Mouse (Mus musculus): Measurements from ENCODE around the gene Prss36. TPM values are rescaled to one million over a fixed set of nuclear protein-coding genes. Genes with fewer than 3 reads are reported as not detected.

The Prss36 gene
- polyA plus RNA-seq, 1 experiment from 2014 or later: 16.2 TPM

- Histone ChIP-seq H3K4me3 (replicated peaks) (no peak overlapping the region), H3K9me3 (replicated peaks) (no peaks in the 10 kb centered on the region), H3K27me3 (replicated peaks) (no peaks in the 10 kb centered on the region), H3K9ac (replicated peaks) (no peak overlapping the region), H3K4me1 (no peaks in the 10 kb centered on the region), H3K36me3 (peaks cover 66% of the 10 kb centered on the region), H3K4me2 (no peak overlapping the region), H3K27ac (replicated peaks) (no peak overlapping the region)
- WGBS: 66% methylated on average over 8 of the region's 8 CpGs
- no peak for ATAC-seq (ENCODE audit: low FRiP score)
These were observed 25.0 kb downstream of the Prss36 start for GRCm38 (mm10) chr7:127921516-127921915.

GRCm38 (mm10) chr7:127919290-127919689 lies 27.2 kb downstream of the Prss36 start:
- no peak for ATAC-seq (ENCODE audit: low FRiP score)
- WGBS: 75% methylated on average over 7 of the region's 7 CpGs

GRCm38 (mm10) chr7:127918203-127918602 lies 28.3 kb downstream of the Prss36 start:
- Histone ChIP-seq H3K9me3 (replicated peaks) (no peaks in the 10 kb centered on the region), H3K27me3 (replicated peaks) (no peaks in the 10 kb centered on the region), H3K36me3 (peaks cover 49% of the 10 kb centered on the region), H3K27ac (replicated peaks) (no peak overlapping the region), H3K4me2 (no peak overlapping the region), H3K4me1 (peaks cover 4% of the 10 kb centered on the region), H3K9ac (replicated peaks) (no peak overlapping the region), H3K4me3 (replicated peaks) (no peak overlapping the region)
- 59% methylated on average over 3 of the region's 3 CpGs for WGBS
- no peak for ATAC-seq (ENCODE audit: low FRiP score)

More at GRCm38 (mm10) chr7:127919290-127919689, 27.2 kb downstream of the Prss36 start:
- Histone ChIP-seq H3K9ac (replicated peaks) (no peak overlapping the region), H3K4me3 (replicated peaks) (no peak overlapping the region), H3K27me3 (replicated peaks) (no peaks in the 10 kb centered on the region), H3K27ac (replicated peaks) (no peak overlapping the region), H3K4me1 (no peaks in the 10 kb centered on the region), H3K9me3 (replicated peaks) (no peaks in the 10 kb centered on the region), H3K36me3 (peaks cover 58% of the 10 kb centered on the region), H3K4me2 (no peak overlapping the region)

- no peak for ATAC-seq (ENCODE audit: low FRiP score)
- Histone ChIP-seq H3K4me2 (no peak overlapping the region), H3K4me1 (peaks cover 15% of the 10 kb centered on the region), H3K9ac (replicated peaks) (no peak overlapping the region), H3K27ac (replicated peaks) (no peak overlapping the region), H3K9me3 (replicated peaks) (no peaks in the 10 kb centered on the region), H3K4me3 (replicated peaks) (no peak overlapping the region), H3K27me3 (replicated peaks) (no peaks in the 10 kb centered on the region), H3K36me3 (peaks cover 28% of the 10 kb centered on the region)
- 95% methylated on average over 12 of the region's 12 CpGs for WGBS
These were observed 31.2 kb downstream of the Prss36 start for GRCm38 (mm10) chr7:127915293-127915692.

GRCm38 (mm10) chr7:127912938-127913337 lies 33.6 kb downstream of the Prss36 start:
- 34% methylated on average over 4 of the region's 4 CpGs for WGBS
- Histone ChIP-seq H3K4me1 (peaks cover 15% of the 10 kb centered on the region), H3K9me3 (replicated peaks) (no peaks in the 10 kb centered on the region), H3K4me3 (replicated peaks) (peak overlapping the region; percentile 86), H3K4me2 (peak overlapping the region; percentile 70), H3K9ac (replicated peaks) (peak overlapping the region; percentile 74), H3K36me3 (peaks cover 43% of the 10 kb centered on the region), H3K27ac (replicated peaks) (peak overlapping the region; percentile 82), H3K27me3 (replicated peaks) (no peaks in the 10 kb centered on the region)
- no peak for ATAC-seq (ENCODE audit: low FRiP score)

- peaks cover 46% of the 10 kb centered on the region for H3K36me3 ChIP-seq
These were observed 34.2 kb downstream of the Prss36 start, which contains the start of gene Kat8 for GRCm38 (mm10) chr7:127912190-127912871. TSS of gene Kat8 (plus strand) at chr7:127912516.

GRCm38 (mm10) chr7:127908656-127909055 lies 37.9 kb downstream of the Prss36 start:
- no peak overlapping the region for H3K27ac ChIP-seq (replicated peaks)
- no peak overlapping the region for H3K4me2 ChIP-seq
- 92% methylated on average over 4 of the region's 4 CpGs for WGBS
- no peak for ATAC-seq (ENCODE audit: low FRiP score)
- H3K9me3 ChIP-seq (replicated peaks): no peaks in the 10 kb centered on the region
- H3K4me3 ChIP-seq (replicated peaks): no peak overlapping the region
- no peaks in the 10 kb centered on the region for H3K27me3 ChIP-seq (replicated peaks)
- peaks cover 37% of the 10 kb centered on the region for H3K36me3 ChIP-seq
- peaks cover 33% of the 10 kb centered on the region for H3K4me1 ChIP-seq
- no peak overlapping the region for H3K9ac ChIP-seq (replicated peaks)

More at GRCm38 (mm10) chr7:127912190-127912871, 34.2 kb downstream of the Prss36 start, which contains the start of gene Kat8:
- peak within 1 kb of the TSS; percentile 82 for H3K27ac ChIP-seq (replicated peaks)
- peak within 1 kb of the TSS; percentile 86 for H3K4me3 ChIP-seq (replicated peaks)
- no peaks in the 10 kb centered on the region for H3K27me3 ChIP-seq (replicated peaks)
- WGBS: 2% methylated on average over 40 of the region's 40 CpGs
- ATAC-seq (ENCODE audit: low FRiP score): peak; percentile 96
- peak within 1 kb of the TSS; percentile 70 for H3K4me2 ChIP-seq
- H3K4me1 ChIP-seq: peaks cover 15% of the 10 kb centered on the region
- H3K9ac ChIP-seq (replicated peaks): peak within 1 kb of the TSS; percentile 74
- no peaks in the 10 kb centered on the region for H3K9me3 ChIP-seq (replicated peaks)

- no peak for ATAC-seq (ENCODE audit: low FRiP score)
- WGBS: 94% methylated on average over 12 of the region's 12 CpGs
- H3K4me1 ChIP-seq: peaks cover 26% of the 10 kb centered on the region
- no peak overlapping the region for H3K4me2 ChIP-seq
- no peaks in the 10 kb centered on the region for H3K9me3 ChIP-seq (replicated peaks)
- no peak overlapping the region for H3K4me3 ChIP-seq (replicated peaks)
- no peak overlapping the region for H3K27ac ChIP-seq (replicated peaks)
- peaks cover 37% of the 10 kb centered on the region for H3K36me3 ChIP-seq
- H3K27me3 ChIP-seq (replicated peaks): no peaks in the 10 kb centered on the region
- H3K9ac ChIP-seq (replicated peaks): no peak overlapping the region
These were observed 38.6 kb downstream of the Prss36 start for GRCm38 (mm10) chr7:127907939-127908338.

GRCm38 (mm10) chr7:127903971-127904796 lies 42.3 kb downstream of the Prss36 start, which contains the start of gene Bckdk:
TSS of gene Bckdk (plus strand) at chr7:127904082.
- Histone ChIP-seq H3K27me3 (replicated peaks) (no peaks in the 10 kb centered on the region), H3K4me3 (replicated peaks) (peak within 1 kb of the TSS; percentile 73), H3K4me1 (peaks cover 18% of the 10 kb centered on the region), H3K9ac (replicated peaks) (peak within 1 kb of the TSS; percentile 71), H3K9me3 (replicated peaks) (no peaks in the 10 kb centered on the region), H3K4me2 (peak within 1 kb of the TSS; percentile 86), H3K27ac (replicated peaks) (peak within 1 kb of the TSS; percentile 89), H3K36me3 (peaks cover 30% of the 10 kb centered on the region)
- WGBS: 8% methylated on average over 38 of the region's 38 CpGs
- peak; percentile 91 for ATAC-seq (ENCODE audit: low FRiP score)

- WGBS: 86% methylated on average over 2 of the region's 2 CpGs
- peaks cover 6% of the 10 kb centered on the region for H3K36me3 ChIP-seq
- H3K27me3 ChIP-seq (replicated peaks): no peaks in the 10 kb centered on the region
- H3K9ac ChIP-seq (replicated peaks): no peak overlapping the region
- no peak overlapping the region for H3K4me3 ChIP-seq (replicated peaks)
- no peak for ATAC-seq (ENCODE audit: low FRiP score)
- no peak overlapping the region for H3K4me2 ChIP-seq
- H3K27ac ChIP-seq (replicated peaks): no peak overlapping the region
- peaks cover 18% of the 10 kb centered on the region for H3K4me1 ChIP-seq
- no peaks in the 10 kb centered on the region for H3K9me3 ChIP-seq (replicated peaks)
These were observed 44.8 kb downstream of the Prss36 start for GRCm38 (mm10) chr7:127901772-127902171.

GRCm38 (mm10) chr7:127899997-127900396 lies 46.5 kb downstream of the Prss36 start:
- WGBS: 56% methylated on average over 7 of the region's 7 CpGs

More at GRCm38 (mm10) chr7:127899997-127900396, 46.5 kb downstream of the Prss36 start:
- Histone ChIP-seq H3K9ac (replicated peaks) (no peak overlapping the region), H3K4me3 (replicated peaks) (no peak overlapping the region), H3K4me1 (peaks cover 13% of the 10 kb centered on the region), H3K27ac (replicated peaks) (no peak overlapping the region), H3K27me3 (replicated peaks) (no peaks in the 10 kb centered on the region), H3K36me3 (no peaks in the 10 kb centered on the region), H3K4me2 (no peak overlapping the region), H3K9me3 (replicated peaks) (no peaks in the 10 kb centered on the region)
- ATAC-seq (ENCODE audit: low FRiP score): no peak
